Mouse (Mus musculus): ENCODE results near the gene Tmem54. TPM values are rescaled to one million over a fixed set of nuclear protein-coding genes. Genes with fewer than 3 reads are reported as not detected.

Gene Tmem54
- polyA plus RNA-seq, 1 experiment from 2014 or later: 0.96 TPM

- H3K27me3 ChIP-seq (ENCODE audit: control insufficient read depth, insufficient read depth, low read length): peaks cover 63% of the 10 kb centered on the region
- H3K9ac ChIP-seq (ENCODE audit: low read length): no peak within 1 kb of the TSS
- peak within 1 kb of the TSS; percentile 48 for H3K4me3 ChIP-seq (ENCODE audit: low read length)
- no peaks in the 10 kb centered on the region for H3K36me3 ChIP-seq (ENCODE audit: control insufficient read depth, insufficient read depth)
- under 1% methylated on average over 16 of the region's 17 CpGs for WGBS
- H3K27ac ChIP-seq (ENCODE audit: low read length): no peak within 1 kb of the TSS
- peaks cover 16% of the 10 kb centered on the region for H3K4me1 ChIP-seq (ENCODE audit: control insufficient read depth, insufficient read depth, low read length)
- no peaks in the 10 kb centered on the region for H3K9me3 ChIP-seq (replicated peaks; ENCODE audit: control insufficient read depth, low read length)
- H3K4me2 ChIP-seq (ENCODE audit: low read depth, low read length): peak within 1 kb of the TSS; percentile 73
- ATAC-seq (replicated peaks; ENCODE audit: extremely low read depth, insufficient read depth, low FRiP score): no peak
Measured at GRCm38 (mm10) chr4:129121569-129122086, 16.3 kb downstream of the Tmem54 start, which contains the start of gene Hpca. Gene Hpca, minus strand, starts transcription at chr4:129122036.

GRCm38 (mm10) chr4:129122107-129122506 is 16.8 kb downstream of the Tmem54 start:
- no peak for ATAC-seq (replicated peaks; ENCODE audit: extremely low read depth, insufficient read depth, low FRiP score)
- H3K4me2 ChIP-seq (ENCODE audit: low read depth, low read length): no peak overlapping the region
- no peaks in the 10 kb centered on the region for H3K9me3 ChIP-seq (replicated peaks; ENCODE audit: control insufficient read depth, low read length)
- H3K4me3 ChIP-seq (ENCODE audit: low read length): no peak overlapping the region
- peaks cover 66% of the 10 kb centered on the region for H3K27me3 ChIP-seq (ENCODE audit: control insufficient read depth, insufficient read depth, low read length)
- 25% methylated on average over 9 of the region's 9 CpGs for WGBS
- no peak overlapping the region for H3K27ac ChIP-seq (ENCODE audit: low read length)
- peaks cover 16% of the 10 kb centered on the region for H3K4me1 ChIP-seq (ENCODE audit: control insufficient read depth, insufficient read depth, low read length)
- H3K9ac ChIP-seq (ENCODE audit: low read length): no peak overlapping the region
- H3K36me3 ChIP-seq (ENCODE audit: control insufficient read depth, insufficient read depth): no peaks in the 10 kb centered on the region

- Histone ChIP-seq H3K36me3 (ENCODE audit: control insufficient read depth, insufficient read depth) (no peaks in the 10 kb centered on the region), H3K4me3 (ENCODE audit: low read length) (no peak overlapping the region), H3K4me1 (ENCODE audit: control insufficient read depth, insufficient read depth, low read length) (peaks cover 16% of the 10 kb centered on the region), H3K9ac (ENCODE audit: low read length) (no peak overlapping the region), H3K27ac (ENCODE audit: low read length) (no peak overlapping the region), H3K27me3 (ENCODE audit: control insufficient read depth, insufficient read depth, low read length) (peaks cover 66% of the 10 kb centered on the region), H3K9me3 (replicated peaks; ENCODE audit: control insufficient read depth, low read length) (no peaks in the 10 kb centered on the region), H3K4me2 (ENCODE audit: low read depth, low read length) (no peak overlapping the region)
- ATAC-seq (replicated peaks; ENCODE audit: extremely low read depth, insufficient read depth, low FRiP score): no peak
- WGBS: 6% methylated on average over 8 of the region's 8 CpGs
Measured at GRCm38 (mm10) chr4:129122719-129123118, 17.4 kb downstream of the Tmem54 start.

GRCm38 (mm10) chr4:129124652-129125146 is 19.4 kb downstream of the Tmem54 start:
- no peaks in the 10 kb centered on the region for H3K36me3 ChIP-seq (ENCODE audit: control insufficient read depth, insufficient read depth)
- no peak overlapping the region; the same call in 1 of the 2 replicates for H3K9ac ChIP-seq (ENCODE audit: low read length)
- no peak for ATAC-seq (replicated peaks; ENCODE audit: extremely low read depth, insufficient read depth, low FRiP score)
- peaks cover 63% of the 10 kb centered on the region for H3K27me3 ChIP-seq (ENCODE audit: control insufficient read depth, insufficient read depth, low read length)
- H3K27ac ChIP-seq (ENCODE audit: low read length): no peak overlapping the region
- H3K4me1 ChIP-seq (ENCODE audit: control insufficient read depth, insufficient read depth, low read length): peaks cover 16% of the 10 kb centered on the region
- H3K9me3 ChIP-seq (replicated peaks; ENCODE audit: control insufficient read depth, low read length): no peaks in the 10 kb centered on the region
- no peak overlapping the region for H3K4me3 ChIP-seq (ENCODE audit: low read length)
- H3K4me2 ChIP-seq (ENCODE audit: low read depth, low read length): 0 out of 2 replicates have a peak overlapping the region, but pooled peaks have one; percentile 4
- WGBS: 3% methylated on average over 13 of the region's 13 CpGs

- Histone ChIP-seq H3K4me1 (ENCODE audit: control insufficient read depth, insufficient read depth, low read length) (peaks cover 21% of the 10 kb centered on the region), H3K27ac (ENCODE audit: low read length) (no peak overlapping the region), H3K4me2 (ENCODE audit: low read depth, low read length) (peak overlapping the region; percentile 51), H3K36me3 (ENCODE audit: control insufficient read depth, insufficient read depth) (no peaks in the 10 kb centered on the region), H3K9me3 (replicated peaks; ENCODE audit: control insufficient read depth, low read length) (no peaks in the 10 kb centered on the region), H3K4me3 (ENCODE audit: low read length) (peak overlapping the region; percentile 29), H3K9ac (ENCODE audit: low read length) (no peak overlapping the region), H3K27me3 (ENCODE audit: control insufficient read depth, insufficient read depth, low read length) (peaks cover 52% of the 10 kb centered on the region)
- ATAC-seq (replicated peaks; ENCODE audit: extremely low read depth, insufficient read depth, low FRiP score): no peak
- WGBS: 9% methylated on average over 19 of the region's 19 CpGs
Measured at GRCm38 (mm10) chr4:129125736-129126451, 20.5 kb downstream of the Tmem54 start.

- Histone ChIP-seq H3K9ac (ENCODE audit: low read length) (no peak overlapping the region), H3K4me3 (ENCODE audit: low read length) (no peak overlapping the region), H3K9me3 (replicated peaks; ENCODE audit: control insufficient read depth, low read length) (no peaks in the 10 kb centered on the region), H3K4me1 (ENCODE audit: control insufficient read depth, insufficient read depth, low read length) (peaks cover 16% of the 10 kb centered on the region), H3K27me3 (ENCODE audit: control insufficient read depth, insufficient read depth, low read length) (peaks cover 28% of the 10 kb centered on the region), H3K27ac (ENCODE audit: low read length) (no peak overlapping the region), H3K4me2 (ENCODE audit: low read depth, low read length) (no peak overlapping the region), H3K36me3 (ENCODE audit: control insufficient read depth, insufficient read depth) (no peaks in the 10 kb centered on the region)
- WGBS: 52% methylated on average over 13 of the region's 13 CpGs
- 0 out of 2 replicates have a peak, but pooled peaks have one; percentile 8 for ATAC-seq (replicated peaks; ENCODE audit: extremely low read depth, insufficient read depth, low FRiP score)
Measured at GRCm38 (mm10) chr4:129128582-129129338, 23.4 kb downstream of the Tmem54 start.

- Histone ChIP-seq H3K9me3 (replicated peaks; ENCODE audit: control insufficient read depth, low read length) (no peaks in the 10 kb centered on the region), H3K27me3 (ENCODE audit: control insufficient read depth, insufficient read depth, low read length) (peaks cover 27% of the 10 kb centered on the region), H3K4me2 (ENCODE audit: low read depth, low read length) (no peak overlapping the region), H3K27ac (ENCODE audit: low read length) (no peak overlapping the region), H3K9ac (ENCODE audit: low read length) (no peak overlapping the region), H3K4me1 (ENCODE audit: control insufficient read depth, insufficient read depth, low read length) (peaks cover 16% of the 10 kb centered on the region), H3K4me3 (ENCODE audit: low read length) (no peak overlapping the region), H3K36me3 (ENCODE audit: control insufficient read depth, insufficient read depth) (no peaks in the 10 kb centered on the region)
- 33% methylated on average over 9 of the region's 9 CpGs for WGBS
- ATAC-seq (replicated peaks; ENCODE audit: extremely low read depth, insufficient read depth, low FRiP score): no peak
Measured at GRCm38 (mm10) chr4:129129387-129129786, 24.0 kb downstream of the Tmem54 start.

GRCm38 (mm10) chr4:129130149-129130548 is 24.8 kb downstream of the Tmem54 start:
- H3K27me3 ChIP-seq (ENCODE audit: control insufficient read depth, insufficient read depth, low read length): peaks cover 19% of the 10 kb centered on the region

More at GRCm38 (mm10) chr4:129130149-129130548, 24.8 kb downstream of the Tmem54 start:
- no peak overlapping the region for H3K9ac ChIP-seq (ENCODE audit: low read length)
- ATAC-seq (replicated peaks; ENCODE audit: extremely low read depth, insufficient read depth, low FRiP score): 0 out of 2 replicates have a peak, but pooled peaks have one; percentile 39
- H3K27ac ChIP-seq (ENCODE audit: low read length): no peak overlapping the region
- no peak overlapping the region for H3K4me3 ChIP-seq (ENCODE audit: low read length)
- H3K4me2 ChIP-seq (ENCODE audit: low read depth, low read length): peak overlapping the region; percentile 36
- H3K4me1 ChIP-seq (ENCODE audit: control insufficient read depth, insufficient read depth, low read length): peaks cover 18% of the 10 kb centered on the region
- no peaks in the 10 kb centered on the region for H3K9me3 ChIP-seq (replicated peaks; ENCODE audit: control insufficient read depth, low read length)
- WGBS: 4% methylated on average over 8 of the region's 8 CpGs
- H3K36me3 ChIP-seq (ENCODE audit: control insufficient read depth, insufficient read depth): no peaks in the 10 kb centered on the region

All from heart, embryonic 16.5 days (tissue).